16 mouse cellular contexts compared by ENCODE assay signal in the genomic region with DNA sequence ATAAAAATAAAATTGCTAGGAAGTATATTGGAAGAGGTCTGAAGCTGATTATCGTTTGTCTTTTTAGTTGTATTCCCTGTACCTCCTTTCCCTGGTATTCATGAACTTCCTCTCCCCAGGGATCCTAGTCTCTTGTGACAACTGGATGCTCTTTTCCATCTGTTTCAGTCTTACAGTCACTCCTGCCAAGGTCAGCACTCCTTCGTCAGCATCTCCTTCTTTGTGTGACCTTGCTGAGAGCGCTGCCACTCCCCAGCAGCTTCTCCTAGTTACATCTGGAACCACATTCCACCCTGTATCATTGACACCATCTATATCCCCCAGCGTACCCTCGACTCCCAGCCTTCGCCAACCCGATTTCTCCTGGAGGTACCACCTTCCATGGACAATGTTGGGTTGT. TPM values are rescaled to one million over a fixed set of nuclear protein-coding genes. Genes with fewer than 3 reads are reported as not detected.
DNase-seq lines count a peak whose midpoint lies in the region; ATAC-seq and TF ChIP-seq lines count a peak whose summit lies in the region.
"Had no signal": no experiment of that assay in that cellular context is flagged by ENCODE, and none has a peak within 500 bp of the region (broad histone marks: within the 10 kb centered on the region; RNA-seq: fewer than 3 reads in every experiment).

No protein-coding gene starts in this region.

- H3K4me3 ChIP-seq in heart, embryonic 15.5 days: no peak overlapping the region
- no peak overlapping the region for H3K4me3 ChIP-seq in heart, adult 2 months
- no peak overlapping the region for H3K4me3 ChIP-seq in liver, embryonic 11.5 days (ENCODE audit: low read depth, low read length)
- H3K4me3 ChIP-seq in ES-E14 (ENCODE audit: insufficient read depth in 1 of 2, low read depth in 1 of 2, low read length in 2 of 2, poor library complexity in 1 of 2, severe bottlenecking in 1 of 2): peak overlapping the region; percentile 8 to 15; a peak in 2 of 4 replicates
- H3K4me3 ChIP-seq in liver, embryonic 16.5 days (ENCODE audit: low read depth, low read length): no peak overlapping the region
- H3K4me3 ChIP-seq: embryonic facial prominence, embryonic 12.5 days; gastrocnemius, adult 2 months; hindbrain, embryonic 15.5 days had no signal

- H3K79me2 ChIP-seq in heart, adult 2 months (replicated peaks; ENCODE audit: control insufficient read depth, insufficient read depth, low read length): no peaks in the 10 kb centered on the region

- 0 out of 2 replicates have a peak, but pooled peaks cover 2% of the 10 kb centered on the region for H3K4me1 ChIP-seq in heart, embryonic 15.5 days (replicated peaks)
- H3K4me1 ChIP-seq in heart, adult 2 months (ENCODE audit: control insufficient read depth, insufficient read depth, low read length): no peaks in the 10 kb centered on the region
- no peaks in the 10 kb centered on the region for H3K4me1 ChIP-seq in liver, embryonic 11.5 days (replicated peaks; ENCODE audit: control insufficient read depth, insufficient read depth, low read length)
- H3K4me1 ChIP-seq in ES-E14 (ENCODE audit: control insufficient read depth in 2 of 2, insufficient read depth in 2 of 2, low read length in 2 of 2, poor library complexity in 1 of 2): peaks cover 10 to 16% of the 10 kb centered on the region in 2 experiments; a peak in 3 of 4 replicates
- H3K4me1 ChIP-seq in liver, embryonic 16.5 days (ENCODE audit: control insufficient read depth, low read depth, low read length): no peaks in the 10 kb centered on the region
- H3K4me1 ChIP-seq: embryonic facial prominence, embryonic 12.5 days had no signal

- H3K9ac ChIP-seq in heart, embryonic 15.5 days: no peak overlapping the region
- no peak overlapping the region for H3K9ac ChIP-seq in heart, adult 2 months (ENCODE audit: low read depth, low read length)
- no peak overlapping the region for H3K9ac ChIP-seq in liver, embryonic 11.5 days (ENCODE audit: low read depth, low read length)
- no peak overlapping the region for H3K9ac ChIP-seq in ES-E14 (ENCODE audit: insufficient read depth, low read depth, low read length, poor library complexity, severe bottlenecking)
- no peak overlapping the region for H3K9ac ChIP-seq in liver, embryonic 16.5 days (ENCODE audit: low read depth, low read length)
- H3K9ac ChIP-seq: embryonic facial prominence, embryonic 12.5 days; hindbrain, embryonic 15.5 days had no signal

- TF ChIP-seq POLR2A in heart, adult 2 months (IDR thresholded peaks at IDR 0.05; ENCODE audit: insufficient read depth, low read depth, low read length): no peak

- no peaks in the 10 kb centered on the region for H3K9me3 ChIP-seq in heart, embryonic 15.5 days (replicated peaks)
- no peaks in the 10 kb centered on the region for H3K9me3 ChIP-seq in liver, embryonic 11.5 days (ENCODE audit: control insufficient read depth, low read length)
- no peaks in the 10 kb centered on the region for H3K9me3 ChIP-seq in ES-E14 (ENCODE audit: control insufficient read depth, insufficient read depth, low read depth, low read length)
- no peaks in the 10 kb centered on the region for H3K9me3 ChIP-seq in liver, embryonic 16.5 days (replicated peaks; ENCODE audit: control insufficient read depth, low read length)
- H3K9me3 ChIP-seq: embryonic facial prominence, embryonic 12.5 days; hindbrain, embryonic 15.5 days had no signal

- intact Hi-C loops in heart, adult 2 months (cut with DNase I): no loop called here

- TF ChIP-seq CTCF in heart, adult 2 months (IDR thresholded peaks at IDR 0.05): no peak

- H3K27ac ChIP-seq in heart, embryonic 15.5 days: no peak overlapping the region
- H3K27ac ChIP-seq in heart, adult 2 months: no peak overlapping the region
- no peak overlapping the region for H3K27ac ChIP-seq in liver, embryonic 11.5 days (ENCODE audit: low read depth, low read length)
- H3K27ac ChIP-seq in ES-E14 (ENCODE audit: insufficient read depth, low read depth, low read length, poor library complexity, severe bottlenecking): peak overlapping the region; percentile 70
- no peak overlapping the region for H3K27ac ChIP-seq in liver, embryonic 16.5 days (ENCODE audit: low read length)
- H3K27ac ChIP-seq: embryonic facial prominence, embryonic 12.5 days; gastrocnemius, adult 2 months; hindbrain, embryonic 15.5 days had no signal

- DNase-seq in heart, adult 2 months: no peak
- DNase-seq in liver, embryonic 11.5 days (ENCODE audit: low spot score): no peak
- DNase-seq in liver (no peak), ES-E14 (ENCODE audit: low read depth, low spot score) (no peak)
- no peak for DNase-seq in gastrocnemius, postnatal 25 days
- DNase-seq: cerebellum, adult 2 months; gastrocnemius, adult 2 months; right cerebral cortex, postnatal 4 days had no signal

- 46% methylated on average over 7 of the region's 7 CpGs for WGBS in heart, embryonic 15.5 days
- 40% methylated on average over 7 of the region's 7 CpGs for WGBS in heart, adult 2 months
- 46% methylated on average over 7 of the region's 7 CpGs for WGBS in liver, embryonic 11.5 days
- WGBS in liver, embryonic 16.5 days (ENCODE audit: insufficient replicate concordance): 44% methylated on average over 7 of the region's 7 CpGs

- in situ Hi-C loops in ES-E14 (cut with MboI; ENCODE audit: low sequenced_read_pairs in 2 of 2, unreplicated experiment in 2 of 2): no loop called here

- TF ChIP-seq EP300 in heart, adult 2 months (IDR thresholded peaks at IDR 0.05; ENCODE audit: insufficient read depth, low read depth, low read length): no peak

- no peaks in the 10 kb centered on the region for H3K36me3 ChIP-seq in heart, embryonic 15.5 days
- H3K36me3 ChIP-seq in heart, adult 2 months (ENCODE audit: control insufficient read depth, insufficient read depth, low read length): no peaks in the 10 kb centered on the region
- H3K36me3 ChIP-seq in liver, embryonic 11.5 days (ENCODE audit: control insufficient read depth, insufficient read depth, low read length): no peaks in the 10 kb centered on the region
- H3K36me3 ChIP-seq in ES-E14 (ENCODE audit: control insufficient read depth, insufficient read depth, low read length, poor library complexity, severe bottlenecking): no peaks in the 10 kb centered on the region
- H3K36me3 ChIP-seq in liver, embryonic 16.5 days (ENCODE audit: control insufficient read depth, insufficient read depth): no peaks in the 10 kb centered on the region
- H3K36me3 ChIP-seq: embryonic facial prominence, embryonic 12.5 days; hindbrain, embryonic 15.5 days had no signal

- H3K27me3 ChIP-seq in heart, embryonic 15.5 days: no peaks in the 10 kb centered on the region
- H3K27me3 ChIP-seq in heart, adult 2 months (ENCODE audit: control insufficient read depth, insufficient read depth, low read length): no peaks in the 10 kb centered on the region
- no peaks in the 10 kb centered on the region for H3K27me3 ChIP-seq in liver, embryonic 11.5 days (replicated peaks; ENCODE audit: control insufficient read depth, insufficient read depth, low read length)
- H3K27me3 ChIP-seq in liver, embryonic 16.5 days (ENCODE audit: control insufficient read depth, insufficient read depth, low read depth, low read length): no peaks in the 10 kb centered on the region
- H3K27me3 ChIP-seq: embryonic facial prominence, embryonic 12.5 days; hindbrain, embryonic 15.5 days had no signal

- ATAC-seq in heart, embryonic 15.5 days (replicated peaks; ENCODE audit: insufficient number of reproducible peaks, insufficient read depth, low FRiP score, low read depth): no peak
- ATAC-seq in liver, embryonic 11.5 days (replicated peaks; ENCODE audit: low FRiP score): no peak
- ATAC-seq in liver, embryonic 16.5 days (ENCODE audit: low read depth): no peak
- no peak for ATAC-seq in erythroid progenitor cell, adult 5-6 weeks (replicated peaks; ENCODE audit: low FRiP score, poor library complexity, severe bottlenecking)
- ATAC-seq: forebrain, embryonic 14.5 days; lung, postnatal 0 days; midbrain, embryonic 16.5 days had no signal

- peak overlapping the region; percentile 43; the same call in 1 of the 2 replicates for H3K4me2 ChIP-seq in heart, embryonic 15.5 days
- peak overlapping the region; percentile 24; the same call in 1 of the 2 replicates for H3K4me2 ChIP-seq in liver, embryonic 11.5 days
- H3K4me2 ChIP-seq in liver, embryonic 16.5 days (ENCODE audit: low read depth, low read length): 0 out of 2 replicates have a peak overlapping the region, but pooled peaks have one; percentile 4
- H3K4me2 ChIP-seq: embryonic facial prominence, embryonic 12.5 days; hindbrain, embryonic 15.5 days had no signal

TF ChIP-seq in ES-E14, 5 proteins besides CTCF, POLR2A, EP300 and RAD21:
- TF ChIP-seq ZNF384 (IDR thresholded peaks at IDR 0.05; ENCODE audit: low read depth, low read length) (no peak), MAFK (IDR thresholded peaks at IDR 0.05; ENCODE audit: insufficient read depth, low read depth, low read length) (no peak), CHD2 (IDR thresholded peaks at IDR 0.05; ENCODE audit: low read depth, low read length) (no peak), HCFC1 (IDR thresholded peaks at IDR 0.05; ENCODE audit: borderline replicate concordance, insufficient read depth, low read length) (no peak), ZC3H11A (IDR thresholded peaks at IDR 0.05; ENCODE audit: borderline replicate concordance, low read depth, low read length) (no peak)

RNA-seq across cellular contexts. Expression of gene Bbx, which starts 49.7 kb away (rescaled TPM):
- 32.8 and 33.4 TPM in 2 replicates for polyA plus RNA-seq in heart, embryonic 15.5 days (2015; fragmentation: Nextera tagmentation; extraction: Ambion mirVana)
- total RNA-seq in heart, adult 2 months (2021): 10 to 100 TPM; 13.4 to 14.7 TPM
- polyA plus RNA-seq in heart, adult 2 months (2012; rRNA removed): 3.6 and 7.4 TPM in 2 replicates
- polyA plus RNA-seq in liver, embryonic 11.5 days (2014; fragmentation: Nextera tagmentation; extraction: Ambion mirVana): 19.2 and 19.6 TPM in 2 replicates
- total RNA-seq in ES-E14 (2012; rRNA removed): 24.9 and 31.2 TPM in 2 replicates
- 6.2 and 6.3 TPM in 2 replicates for polyA plus RNA-seq in liver, embryonic 16.5 days (2015; fragmentation: Nextera tagmentation; extraction: Ambion mirVana)
- total RNA-seq in erythroid progenitor cell, adult 5-6 weeks (2015; ENCODE audit: low replicate concordance): 7.2 and 13.0 TPM in 2 replicates
- 2.8 and 5.9 TPM in 2 replicates for total RNA-seq in erythroid progenitor cell, adult 5-6 weeks (2017; ENCODE audit: low replicate concordance)
- total RNA-seq in gastrocnemius, postnatal 25 days (2021): 1 to 10 TPM; 6.2 to 6.6 TPM

Comparison
In these comparisons a context has a peak if more than half of its experiments do, and no peak if none do; other contexts are left out.
1. H3K4me3 ChIP-seq: peak in ES-E14 (2 of 2); none in heart, embryonic 15.5 days (single experiment), heart, adult 2 months (single experiment), liver, embryonic 11.5 days (single experiment) and liver, embryonic 16.5 days (single experiment).
2. Peak in every context shown above with its lines, with median percentiles within 50 percentile points of each other: H3K4me2 ChIP-seq.